Mouse (Mus musculus) myocyte (in vitro differentiated cells): ENCODE results near the gene Prdm1.

Source experiments
- CEBPB ChIP-seq: IDR thresholded peaks from 2 replicates; pipeline ENCODE4 v1.6.1; 2011; ENCODE audit warnings: mild to moderate bottlenecking, moderate library complexity; ENCODE audit not compliant: poor library complexity, insufficient read depth, severe bottlenecking
- E2F4 ChIP-seq: IDR thresholded peaks from one replicate; pipeline ENCODE4 v1.6.1; 2011; ENCODE audit warnings: mild to moderate bottlenecking, control low read depth, moderate library complexity; ENCODE audit not compliant: insufficient read depth
- MAX ChIP-seq: IDR thresholded peaks from one replicate; pipeline ENCODE4 v1.6.1; 2011; ENCODE audit warnings: low read depth, mild to moderate bottlenecking, control low read depth
- POLR2A ChIP-seq: IDR thresholded peaks from one replicate; pipeline ENCODE4 v1.6.1; 2011; ENCODE audit warnings: low read depth, mild to moderate bottlenecking, control low read depth, moderate library complexity; ENCODE audit not compliant: insufficient read length
- POLR2AphosphoS2 ChIP-seq: IDR thresholded peaks from one replicate; pipeline ENCODE4 v1.6.1; 2011; ENCODE audit warnings: low read depth, control low read depth; ENCODE audit not compliant: insufficient read length
- REST ChIP-seq: IDR thresholded peaks from one replicate; pipeline ENCODE4 v1.6.1; 2011; ENCODE audit warnings: mild to moderate bottlenecking, control low read depth, moderate library complexity; ENCODE audit not compliant: insufficient read depth, insufficient read length
- SRF ChIP-seq: IDR thresholded peaks from one replicate; pipeline ENCODE4 v1.6.1; 2011; ENCODE audit warnings: low read depth; ENCODE audit not compliant: control insufficient read depth, insufficient read length
- TCF12 ChIP-seq: IDR thresholded peaks from one replicate; pipeline ENCODE4 v1.6.1; 2011; ENCODE audit warnings: mild to moderate bottlenecking, control low read depth; ENCODE audit not compliant: poor library complexity, insufficient read depth, severe bottlenecking
- USF1 ChIP-seq: IDR thresholded peaks from one replicate; pipeline ENCODE4 v1.6.1; 2011; ENCODE audit warnings: low read depth, mild to moderate bottlenecking, control low read depth, moderate library complexity

DNA sequence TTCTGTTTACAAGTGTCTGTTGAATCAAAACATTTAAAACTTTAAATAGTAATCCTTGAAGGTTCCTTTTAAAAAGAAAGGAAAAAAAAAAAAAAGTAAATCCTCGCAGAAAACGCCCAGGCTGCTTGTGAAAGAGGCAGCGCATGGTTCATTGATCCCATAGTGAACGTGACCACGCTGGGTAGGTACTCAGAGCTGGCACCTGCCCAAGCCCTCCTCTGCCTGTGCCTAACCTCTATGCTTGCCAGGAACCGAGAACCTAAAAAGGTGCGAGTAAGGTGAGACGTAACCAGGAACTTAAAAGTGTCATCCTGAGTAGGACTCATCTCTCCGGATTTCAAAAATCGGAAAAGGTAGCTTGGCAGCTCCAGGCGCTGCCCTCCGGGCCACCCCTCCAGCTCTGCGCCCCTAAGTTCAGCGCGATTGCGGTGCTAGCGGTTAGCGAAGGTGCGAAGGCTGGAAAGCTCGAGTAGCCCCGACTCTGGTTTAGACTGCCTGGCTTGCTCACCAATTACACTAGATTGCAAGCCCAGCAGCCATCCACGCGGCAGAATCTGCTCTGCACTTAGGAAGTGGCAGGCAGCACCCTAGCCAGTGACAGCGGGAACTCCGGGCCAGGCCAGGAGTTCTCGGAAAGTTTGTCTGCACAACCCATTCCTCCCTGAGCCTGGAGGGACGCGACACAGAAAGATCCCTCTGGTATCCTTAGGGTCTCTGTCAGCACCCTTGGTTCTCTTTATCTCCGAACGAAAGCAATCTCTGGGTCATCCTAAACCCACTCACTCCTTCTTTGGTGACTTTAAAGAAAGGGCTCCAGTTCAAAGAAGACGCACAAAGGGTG is 1.3 kb downstream of the Prdm1 start:
- no peak for TF ChIP-seq USF1
- no peak for TF ChIP-seq POLR2A
- TF ChIP-seq SRF: no peak
- TF ChIP-seq POLR2AphosphoS2: no peak
- TF ChIP-seq TCF12: no peak
- no peak for TF ChIP-seq CEBPB
- no peak for TF ChIP-seq REST
- no peak for TF ChIP-seq E2F4
- no peak for TF ChIP-seq MAX
